Mouse (Mus musculus) erythroblast, adult 5-6 weeks (primary cell): ENCODE results near the gene Tor4a. TPM values are rescaled to one million over a fixed set of nuclear protein-coding genes. Genes with fewer than 3 reads are reported as not detected.

ENCODE experiments used
- total RNA-seq, 2 experiments: library from RNA; stranded (forward) in 1 of 2; stranded (reverse) in 1 of 2; fragments of 150-400 nt in 1 of 2; fragments of 200-764, 138-1000 nt in 1 of 2; gene quantifications; 2 replicates each; pipeline versions ENCODE4 v1.2.3 to v1.2.4; 2015 to 2017; ENCODE audit warnings: low replicate concordance in 2 of 2

Tor4a gene
- total RNA-seq, 2 experiments from 2014 or later = 3.1 to 7.4 TPM

Other genes starting within 250 kb of the Tor4a start
Only the 30 nearest of the 32 such genes appear.
- gene Mrpl41, start 221.8 kb downstream of the Tor4a start, total RNA-seq (2015; ENCODE audit: low replicate concordance) = 17.6 and 33.6 TPM in 2 replicates
- gene Mrpl41, start 221.8 kb downstream of the Tor4a start, total RNA-seq (2017; ENCODE audit: low replicate concordance) = 18.8 and 37.7 TPM in 2 replicates
- 24.8 and 46.6 TPM in 2 replicates for gene Pnpla7, start 220.9 kb downstream of the Tor4a start, total RNA-seq (2015; ENCODE audit: low replicate concordance)
- 29.9 and 37.2 TPM in 2 replicates for gene Pnpla7, start 220.9 kb downstream of the Tor4a start, total RNA-seq (2017; ENCODE audit: low replicate concordance)
- gene Nsmf, start 142.5 kb downstream of the Tor4a start, total RNA-seq (2015; ENCODE audit: low replicate concordance) = 1.7 and 2.1 TPM in 2 replicates
- 0.60 and 1.5 TPM in 2 replicates for gene Nsmf, start 142.5 kb downstream of the Tor4a start, total RNA-seq (2017; ENCODE audit: low replicate concordance)
- gene Entpd8, start 116.6 kb downstream of the Tor4a start, total RNA-seq (2015; ENCODE audit: low replicate concordance) = not detected in 2 replicates
- not detected in 2 replicates for gene Entpd8, start 116.6 kb downstream of the Tor4a start, total RNA-seq (2017; ENCODE audit: low replicate concordance)
- gene Noxa1, start 101.7 kb downstream of the Tor4a start, total RNA-seq (2015; ENCODE audit: low replicate concordance) = not detected in 2 replicates
- gene Noxa1, start 101.7 kb downstream of the Tor4a start, total RNA-seq (2017; ENCODE audit: low replicate concordance) = not detected in 2 replicates
- gene Nrarp, start 16.1 kb downstream of the Tor4a start, total RNA-seq (2015; ENCODE audit: low replicate concordance) = not detected in 2 replicates
- 0.51 TPM in 1 of 2 replicates, not detected in the other for gene Nrarp, start 16.1 kb downstream of the Tor4a start, total RNA-seq (2017; ENCODE audit: low replicate concordance)
- 0.77 and 6.1 TPM in 2 replicates for gene Nelfb, start 14.6 kb upstream of the Tor4a start, total RNA-seq (2015; ENCODE audit: low replicate concordance)
- gene Nelfb, start 14.6 kb upstream of the Tor4a start, total RNA-seq (2017; ENCODE audit: low replicate concordance) = 19.5 and 25.7 TPM in 2 replicates
- gene Stpg3, start 17.8 kb upstream of the Tor4a start, total RNA-seq (2015; ENCODE audit: low replicate concordance) = not detected in 2 replicates
- gene Stpg3, start 17.8 kb upstream of the Tor4a start, total RNA-seq (2017; ENCODE audit: low replicate concordance) = 0.34 TPM in 1 of 2 replicates, not detected in the other
- not detected in 2 replicates for gene Fam166a, start 21.9 kb upstream of the Tor4a start, total RNA-seq (2015; ENCODE audit: low replicate concordance)
- gene Fam166a, start 21.9 kb upstream of the Tor4a start, total RNA-seq (2017; ENCODE audit: low replicate concordance) = not detected in 2 replicates
- 161 and 203 TPM in 2 replicates for gene Tubb4b, start 27.8 kb upstream of the Tor4a start, total RNA-seq (2015; ENCODE audit: low replicate concordance)
- gene Tubb4b, start 27.8 kb upstream of the Tor4a start, total RNA-seq (2017; ENCODE audit: low replicate concordance) = 205 and 234 TPM in 2 replicates
- not detected in 2 replicates for gene Slc34a3, start 37.5 kb upstream of the Tor4a start, total RNA-seq (2015; ENCODE audit: low replicate concordance)
- not detected in 2 replicates for gene Slc34a3, start 37.5 kb upstream of the Tor4a start, total RNA-seq (2017; ENCODE audit: low replicate concordance)
- not detected in 2 replicates for gene Rnf224, start 39.9 kb upstream of the Tor4a start, total RNA-seq (2015; ENCODE audit: low replicate concordance)
- not detected in 2 replicates for gene Rnf224, start 39.9 kb upstream of the Tor4a start, total RNA-seq (2017; ENCODE audit: low replicate concordance)
- gene Rnf208, start 45.4 kb upstream of the Tor4a start, total RNA-seq (2015; ENCODE audit: low replicate concordance) = not detected in 2 replicates
- gene Rnf208, start 45.4 kb upstream of the Tor4a start, total RNA-seq (2017; ENCODE audit: low replicate concordance) = not detected in 2 replicates
- not detected in 2 replicates for gene Cysrt1, start 45.6 kb upstream of the Tor4a start, total RNA-seq (2015; ENCODE audit: low replicate concordance)
- not detected in 2 replicates for gene Cysrt1, start 45.6 kb upstream of the Tor4a start, total RNA-seq (2017; ENCODE audit: low replicate concordance)
- 2.1 and 3.3 TPM in 2 replicates for gene AL732309.1, start 50.0 kb upstream of the Tor4a start, total RNA-seq (2015; ENCODE audit: low replicate concordance)
- gene AL732309.1, start 50.0 kb upstream of the Tor4a start, total RNA-seq (2017; ENCODE audit: low replicate concordance) = 1.6 TPM in 1 of 2 replicates, not detected in the other
- gene Tmem203, start 58.6 kb upstream of the Tor4a start, total RNA-seq (2015; ENCODE audit: low replicate concordance) = 2.5 and 8.8 TPM in 2 replicates
- 2.2 and 3.7 TPM in 2 replicates for gene Tmem203, start 58.6 kb upstream of the Tor4a start, total RNA-seq (2017; ENCODE audit: low replicate concordance)
- gene Tprn, start 65.7 kb upstream of the Tor4a start, total RNA-seq (2015; ENCODE audit: low replicate concordance) = 1.5 and 4.0 TPM in 2 replicates
- 0.26 and 2.6 TPM in 2 replicates for gene Tprn, start 65.7 kb upstream of the Tor4a start, total RNA-seq (2017; ENCODE audit: low replicate concordance)
- 36.5 and 67.5 TPM in 2 replicates for gene Ssna1, start 75.6 kb upstream of the Tor4a start, total RNA-seq (2015; ENCODE audit: low replicate concordance)
- 9.9 and 24.8 TPM in 2 replicates for gene Ssna1, start 75.6 kb upstream of the Tor4a start, total RNA-seq (2017; ENCODE audit: low replicate concordance)
- 8.4 and 12.9 TPM in 2 replicates for gene Anapc2, start 75.6 kb upstream of the Tor4a start, total RNA-seq (2015; ENCODE audit: low replicate concordance)
- 9.2 and 18.7 TPM in 2 replicates for gene Anapc2, start 75.6 kb upstream of the Tor4a start, total RNA-seq (2017; ENCODE audit: low replicate concordance)
- gene Tmem210, start 91.3 kb upstream of the Tor4a start, total RNA-seq (2015; ENCODE audit: low replicate concordance) = not detected in 2 replicates
- not detected in 2 replicates for gene Tmem210, start 91.3 kb upstream of the Tor4a start, total RNA-seq (2017; ENCODE audit: low replicate concordance)
- not detected in 2 replicates for gene Lrrc26, start 93.0 kb upstream of the Tor4a start, total RNA-seq (2015; ENCODE audit: low replicate concordance)
- not detected in 2 replicates for gene Lrrc26, start 93.0 kb upstream of the Tor4a start, total RNA-seq (2017; ENCODE audit: low replicate concordance)
- not detected in 2 replicates for gene Grin1, start 122.3 kb upstream of the Tor4a start, total RNA-seq (2015; ENCODE audit: low replicate concordance)
- not detected in 2 replicates for gene Grin1, start 122.3 kb upstream of the Tor4a start, total RNA-seq (2017; ENCODE audit: low replicate concordance)
- 4.6 and 11.1 TPM in 2 replicates for gene Man1b1, start 135.5 kb upstream of the Tor4a start, total RNA-seq (2015; ENCODE audit: low replicate concordance)
- 13.2 and 28.3 TPM in 2 replicates for gene Man1b1, start 135.5 kb upstream of the Tor4a start, total RNA-seq (2017; ENCODE audit: low replicate concordance)
- gene Dpp7, start 159.5 kb upstream of the Tor4a start, total RNA-seq (2015; ENCODE audit: low replicate concordance) = 13.3 TPM in 1 of 2 replicates, not detected in the other
- 2.6 TPM in 1 of 2 replicates, not detected in the other for gene Dpp7, start 159.5 kb upstream of the Tor4a start, total RNA-seq (2017; ENCODE audit: low replicate concordance)
- 7.7 and 13.3 TPM in 2 replicates for gene Uap1l1, start 168.8 kb upstream of the Tor4a start, total RNA-seq (2015; ENCODE audit: low replicate concordance)
- gene Uap1l1, start 168.8 kb upstream of the Tor4a start, total RNA-seq (2017; ENCODE audit: low replicate concordance) = 0.51 and 3.9 TPM in 2 replicates
- gene Sapcd2, start 175.4 kb upstream of the Tor4a start, total RNA-seq (2015; ENCODE audit: low replicate concordance) = 3.3 and 8.8 TPM in 2 replicates
- 0.98 and 8.0 TPM in 2 replicates for gene Sapcd2, start 175.4 kb upstream of the Tor4a start, total RNA-seq (2017; ENCODE audit: low replicate concordance)
- gene Entpd2, start 199.0 kb upstream of the Tor4a start, total RNA-seq (2015; ENCODE audit: low replicate concordance) = not detected in 2 replicates
- gene Entpd2, start 199.0 kb upstream of the Tor4a start, total RNA-seq (2017; ENCODE audit: low replicate concordance) = not detected in 2 replicates
- gene Npdc1, start 202.5 kb upstream of the Tor4a start, total RNA-seq (2015; ENCODE audit: low replicate concordance) = not detected in 2 replicates
- gene Npdc1, start 202.5 kb upstream of the Tor4a start, total RNA-seq (2017; ENCODE audit: low replicate concordance) = not detected in 2 replicates
- gene Fut7, start 226.4 kb upstream of the Tor4a start, total RNA-seq (2015; ENCODE audit: low replicate concordance) = 2.7 and 4.0 TPM in 2 replicates
- 4.4 and 4.5 TPM in 2 replicates for gene Fut7, start 226.4 kb upstream of the Tor4a start, total RNA-seq (2017; ENCODE audit: low replicate concordance)
- gene Abca2, start 231.8 kb upstream of the Tor4a start, total RNA-seq (2015; ENCODE audit: low replicate concordance) = 7.7 and 16.7 TPM in 2 replicates
- gene Abca2, start 231.8 kb upstream of the Tor4a start, total RNA-seq (2017; ENCODE audit: low replicate concordance) = 4.5 and 7.3 TPM in 2 replicates